In the genomic region with DNA sequence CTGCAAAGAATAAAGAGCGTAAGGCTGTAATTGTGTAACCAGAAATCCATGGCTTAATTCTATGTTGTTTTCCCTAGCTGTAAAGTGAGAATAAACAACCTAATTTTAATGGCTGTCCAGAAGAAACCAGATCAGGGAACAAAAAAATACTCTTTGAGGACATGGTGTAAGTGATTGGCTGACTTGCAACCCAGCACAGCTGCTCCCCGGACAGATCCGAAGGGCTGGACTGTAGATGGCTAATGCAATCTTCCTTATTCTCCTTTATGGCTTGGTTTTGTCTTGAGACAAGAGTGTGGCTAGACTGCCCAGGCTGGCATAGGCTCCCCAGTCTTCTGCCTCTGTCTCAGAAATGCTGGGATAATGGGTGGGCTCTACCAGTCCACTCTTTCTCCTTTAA, we compare ENCODE assay signal across 10 mouse cellular contexts. TPM values are rescaled to one million over a fixed set of nuclear protein-coding genes. Genes with fewer than 3 reads are reported as not detected.
DNase-seq lines count a peak whose midpoint lies in the region; ATAC-seq and TF ChIP-seq lines count a peak whose summit lies in the region.
"Had no signal": no experiment of that assay in that cellular context is flagged by ENCODE, and none has a peak within 500 bp of the region (broad histone marks: within the 10 kb centered on the region; RNA-seq: fewer than 3 reads in every experiment).

No protein-coding gene starts in this region.

- no peak for TF ChIP-seq CTCF in layer of hippocampus, adult 2 months (conservative IDR thresholded peaks at IDR 0.05)

- DNase-seq in cerebellum, adult 9-11 months: peak; percentile 40
- DNase-seq in kidney, adult 9 months: no peak
- peak; percentile 69 for DNase-seq in adipocyte (ENCODE audit: low spot score)
- no peak for DNase-seq in right cerebral cortex, postnatal 14 days
- no peak for DNase-seq in layer of hippocampus, adult 2 months (ENCODE audit: low spot score in 2 of 2)
- DNase-seq: spleen, adult 18-20 months had no signal

- WGBS in kidney, embryonic 14.5 days: 86% methylated on average over 3 of the region's 3 CpGs
- WGBS in liver, embryonic 15.5 days (ENCODE audit: insufficient replicate concordance): 63% methylated on average over 3 of the region's 3 CpGs

- no peak overlapping the region; the same call in 1 of the 2 replicates for H3K27ac ChIP-seq in kidney, embryonic 14.5 days (ENCODE audit: low read depth, low read length)
- H3K27ac ChIP-seq in liver, embryonic 15.5 days (replicated peaks): peak overlapping the region; percentile 91
- H3K27ac ChIP-seq in layer of hippocampus, adult 2 months: no peak overlapping the region

- H3K27me3 ChIP-seq in kidney, embryonic 14.5 days (ENCODE audit: control insufficient read depth, insufficient read depth, low read length): no peaks in the 10 kb centered on the region
- H3K27me3 ChIP-seq in liver, embryonic 15.5 days: no peaks in the 10 kb centered on the region

- no peak overlapping the region for H3K4me3 ChIP-seq in kidney, embryonic 14.5 days (ENCODE audit: low read length)
- peak overlapping the region; percentile 68 for H3K4me3 ChIP-seq in liver, embryonic 15.5 days (replicated peaks)
- no peak overlapping the region for H3K4me3 ChIP-seq in layer of hippocampus, adult 2 months

- H3K9ac ChIP-seq in kidney, embryonic 14.5 days (ENCODE audit: low read depth, low read length): no peak overlapping the region
- 0 out of 2 replicates have a peak overlapping the region, but pooled peaks have one; percentile 68 for H3K9ac ChIP-seq in liver, embryonic 15.5 days

- peaks cover 32% of the 10 kb centered on the region for H3K4me1 ChIP-seq in kidney, embryonic 14.5 days (ENCODE audit: control insufficient read depth, insufficient read depth, low read length)
- H3K4me1 ChIP-seq in liver, embryonic 15.5 days (replicated peaks): peaks cover 62% of the 10 kb centered on the region

- peak overlapping the region; percentile 79; the same call in 1 of the 2 replicates for H3K4me2 ChIP-seq in kidney, embryonic 14.5 days (replicated peaks; ENCODE audit: low read depth, low read length)
- peak overlapping the region; percentile 89 for H3K4me2 ChIP-seq in liver, embryonic 15.5 days

- H3K36me3 ChIP-seq in kidney, embryonic 14.5 days (ENCODE audit: control insufficient read depth, insufficient read depth, low read length): peaks cover 2% of the 10 kb centered on the region; the same call in 1 of the 2 replicates
- H3K36me3 ChIP-seq in liver, embryonic 15.5 days (replicated peaks): peaks cover 12% of the 10 kb centered on the region; the same call in 1 of the 2 replicates

- peaks cover 8% of the 10 kb centered on the region; the same call in 1 of the 2 replicates for H3K9me3 ChIP-seq in kidney, embryonic 14.5 days (ENCODE audit: control insufficient read depth, low read length)
- H3K9me3 ChIP-seq in liver, embryonic 15.5 days (replicated peaks): no peaks in the 10 kb centered on the region
- H3K9me3 ChIP-seq: forebrain, embryonic 13.5 days had no signal

- no peak for ATAC-seq in cerebellum, adult (ENCODE audit: insufficient number of reproducible peaks, low FRiP score, low TSS enrichment)
- no peak for ATAC-seq in kidney, embryonic 14.5 days (ENCODE audit: low FRiP score, low TSS enrichment)
- no peak for ATAC-seq in liver, embryonic 15.5 days (ENCODE audit: insufficient read depth)

RNA-seq across cellular contexts. Expression of gene H6pd, which starts 1.4 kb away (rescaled TPM):
- polyA plus RNA-seq in kidney, embryonic 14.5 days (2014; fragmentation: Nextera tagmentation; extraction: Ambion mirVana): 6.8 and 10.7 TPM in 2 replicates
- 16.9 and 21.5 TPM in 2 replicates for polyA plus RNA-seq in liver, embryonic 15.5 days (2015; fragmentation: Nextera tagmentation; extraction: Ambion mirVana)
- 10 to 100 TPM in 1 of 2 experiments, 1 to 10 TPM in 1; 9.5 to 11.1 TPM for total RNA-seq in layer of hippocampus, adult 2 months (2021)

RNA-seq across cellular contexts. Expression of gene Spsb1, which starts 52.6 kb away (rescaled TPM):
- polyA plus RNA-seq in kidney, embryonic 14.5 days (2014; fragmentation: Nextera tagmentation; extraction: Ambion mirVana): 8.0 and 9.6 TPM in 2 replicates
- 0.61 and 0.77 TPM in 2 replicates for polyA plus RNA-seq in liver, embryonic 15.5 days (2015; fragmentation: Nextera tagmentation; extraction: Ambion mirVana)
- total RNA-seq in layer of hippocampus, adult 2 months (2021): 10 to 100 TPM; 30.3 to 33.3 TPM

Comparison
In these comparisons a context has a peak if more than half of its experiments do, and no peak if none do; other contexts are left out.
1. DNase-seq: peak in cerebellum, adult 9-11 months (single experiment) and adipocyte (single experiment); none in kidney, adult 9 months (single experiment), right cerebral cortex, postnatal 14 days (single experiment) and layer of hippocampus, adult 2 months (0 of 2).